Mouse (Mus musculus): Measurements from ENCODE around the gene 4930430F08Rik.
A peak's percentile ranks its signal among the peaks of the same experiment; 100 is the strongest.
"Not testable (repeated sequence)": the region's sequence is repeated elsewhere in the genome, so short reads cannot be mapped to it uniquely, and the experiment has no call there.

Gene 4930430F08Rik

GRCm38 (mm10) chr10:100590323-100590722 lies at the start of gene 4930430F08Rik, which contains the start of gene 1700017N19Rik:
TSS of gene 4930430F08Rik (minus strand) at chr10:100590423.
TSS of gene 1700017N19Rik (plus strand) at chr10:100590484.
- no peak for DNase-seq (ENCODE audit: low spot score in 2 of 2)

GRCm38 (mm10) chr10:100629762-100630438 lies 39.7 kb upstream of the 4930430F08Rik start:
- DNase-seq (ENCODE audit: low spot score in 2 of 2), result peak in 1 of 2 experiments; percentile 65

- no peak for DNase-seq (ENCODE audit: low spot score in 2 of 2)
Measured at GRCm38 (mm10) chr10:100622494-100622893, 32.3 kb upstream of the 4930430F08Rik start.

GRCm38 (mm10) chr10:100620040-100620439 lies 29.8 kb upstream of the 4930430F08Rik start:
- no peak for DNase-seq (ENCODE audit: low spot score in 2 of 2)

GRCm38 (mm10) chr10:100619474-100619873 lies 29.3 kb upstream of the 4930430F08Rik start:
- no peak for DNase-seq (ENCODE audit: low spot score in 2 of 2)

GRCm38 (mm10) chr10:100617233-100617903 lies 27.1 kb upstream of the 4930430F08Rik start:
- DNase-seq (ENCODE audit: low spot score in 2 of 2), result no peak

- no peak for DNase-seq (ENCODE audit: low spot score in 2 of 2)
Measured at GRCm38 (mm10) chr10:100604254-100604653, 14.0 kb upstream of the 4930430F08Rik start.

- DNase-seq (ENCODE audit: low spot score in 2 of 2), result no peak
Measured at GRCm38 (mm10) chr10:100603511-100603910, 13.3 kb upstream of the 4930430F08Rik start.

- DNase-seq (ENCODE audit: low spot score in 2 of 2), result no peak
Measured at GRCm38 (mm10) chr10:100598339-100598738, 8.1 kb upstream of the 4930430F08Rik start.

GRCm38 (mm10) chr10:100588932-100589388 lies 1.3 kb downstream of the 4930430F08Rik start:
- peak; percentile 73 to 91 for DNase-seq (ENCODE audit: low spot score in 2 of 2)

GRCm38 (mm10) chr10:100588524-100588923 lies 1.7 kb downstream of the 4930430F08Rik start:
- no peak for DNase-seq (ENCODE audit: low spot score in 2 of 2)

- DNase-seq (ENCODE audit: low spot score in 2 of 2), result no peak
Measured at GRCm38 (mm10) chr10:100584178-100584577, 6.0 kb downstream of the 4930430F08Rik start.

GRCm38 (mm10) chr10:100575294-100575693 lies 14.9 kb downstream of the 4930430F08Rik start:
- DNase-seq (ENCODE audit: low spot score in 2 of 2), result no peak

- no peak for DNase-seq (ENCODE audit: low spot score in 2 of 2)
Measured at GRCm38 (mm10) chr10:100574505-100575149, 15.6 kb downstream of the 4930430F08Rik start.

- no peak for DNase-seq (ENCODE audit: low spot score in 2 of 2)
Measured at GRCm38 (mm10) chr10:100571707-100572106, 18.5 kb downstream of the 4930430F08Rik start.

- no peak for DNase-seq (ENCODE audit: low spot score in 2 of 2)
Measured at GRCm38 (mm10) chr10:100564112-100564511, 26.1 kb downstream of the 4930430F08Rik start.

GRCm38 (mm10) chr10:100560194-100560883 lies 29.9 kb downstream of the 4930430F08Rik start:
- DNase-seq (ENCODE audit: low spot score in 2 of 2), result not testable (repeated sequence)

GRCm38 (mm10) chr10:100556566-100557175 lies 33.6 kb downstream of the 4930430F08Rik start:
- no peak for DNase-seq (ENCODE audit: low spot score in 2 of 2)

GRCm38 (mm10) chr10:100524499-100525390 lies 65.5 kb downstream of the 4930430F08Rik start:
- DNase-seq (ENCODE audit: low spot score in 2 of 2), result no peak

- no peak for DNase-seq (ENCODE audit: low spot score in 2 of 2)
Measured at GRCm38 (mm10) chr10:100522330-100522729, 67.9 kb downstream of the 4930430F08Rik start.

All from left cerebral cortex, adult 9 months (tissue).